Mouse (Mus musculus): ENCODE measurements around the gene Rab4a. TPM values are rescaled to one million over a fixed set of nuclear protein-coding genes. Genes with fewer than 3 reads are reported as not detected.

Rab4a gene
- polyA plus RNA-seq, 1 experiment from 2014 or later, result 65.9 TPM

DNA sequence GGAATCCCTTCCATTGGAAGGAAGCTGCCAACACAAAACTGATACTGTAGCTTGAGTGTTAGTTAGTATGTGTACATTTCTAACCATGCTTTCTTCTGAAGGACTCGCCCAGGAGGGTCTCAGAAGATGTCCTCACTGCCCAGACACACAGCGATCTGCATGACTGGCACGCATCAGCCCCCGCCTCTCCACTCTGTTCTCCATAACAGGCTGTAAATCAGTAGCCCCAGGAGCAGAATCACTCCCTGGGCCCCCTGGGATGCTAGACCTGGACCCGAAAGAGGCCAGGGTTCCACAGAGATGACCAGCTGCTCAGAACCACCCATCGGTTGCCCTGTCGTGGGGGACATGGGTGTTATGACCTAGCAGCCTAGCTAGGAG, 13.9 kb upstream of the Rab4a start:
- Histone ChIP-seq H3K9ac (ENCODE audit: low read depth, low read length) (no peak overlapping the region), H3K36me3 (ENCODE audit: control insufficient read depth, insufficient read depth, low read length) (no peaks in the 10 kb centered on the region), H3K4me1 (replicated peaks; ENCODE audit: control insufficient read depth, insufficient read depth, low read length) (peaks cover 14% of the 10 kb centered on the region), H3K4me3 (ENCODE audit: low read depth, low read length) (no peak overlapping the region), H3K4me2 (no peak overlapping the region), H3K27ac (ENCODE audit: low read depth, low read length) (no peak overlapping the region), H3K9me3 (ENCODE audit: control insufficient read depth, low read length) (no peaks in the 10 kb centered on the region), H3K27me3 (replicated peaks; ENCODE audit: control insufficient read depth, insufficient read depth, low read length) (0 out of 2 replicates have a peak, but pooled peaks cover 3% of the 10 kb centered on the region)
- DNase-seq (ENCODE audit: low spot score), result no peak
- no peak for ATAC-seq (replicated peaks; ENCODE audit: low FRiP score)
- 85% methylated on average over 7 of the region's 7 CpGs for WGBS

GRCm38 (mm10) chr8:123793900-123794299, 11.9 kb upstream of the Rab4a start:
- 0 out of 2 replicates have a peak, but pooled peaks cover 3% of the 10 kb centered on the region for H3K27me3 ChIP-seq (replicated peaks; ENCODE audit: control insufficient read depth, insufficient read depth, low read length)
- peaks cover 22% of the 10 kb centered on the region for H3K4me1 ChIP-seq (replicated peaks; ENCODE audit: control insufficient read depth, insufficient read depth, low read length)
- DNase-seq (ENCODE audit: low spot score) (no peak), ATAC-seq (replicated peaks; ENCODE audit: low FRiP score) (no peak)
- H3K4me2 ChIP-seq, result no peak overlapping the region
- H3K4me3 ChIP-seq (ENCODE audit: low read depth, low read length), result no peak overlapping the region
- 49% methylated on average over 10 of the region's 10 CpGs for WGBS
- no peak overlapping the region for H3K27ac ChIP-seq (ENCODE audit: low read depth, low read length)
- H3K9ac ChIP-seq (ENCODE audit: low read depth, low read length), result no peak overlapping the region
- no peaks in the 10 kb centered on the region for H3K9me3 ChIP-seq (ENCODE audit: control insufficient read depth, low read length)
- H3K36me3 ChIP-seq (ENCODE audit: control insufficient read depth, insufficient read depth, low read length), result no peaks in the 10 kb centered on the region

DNA sequence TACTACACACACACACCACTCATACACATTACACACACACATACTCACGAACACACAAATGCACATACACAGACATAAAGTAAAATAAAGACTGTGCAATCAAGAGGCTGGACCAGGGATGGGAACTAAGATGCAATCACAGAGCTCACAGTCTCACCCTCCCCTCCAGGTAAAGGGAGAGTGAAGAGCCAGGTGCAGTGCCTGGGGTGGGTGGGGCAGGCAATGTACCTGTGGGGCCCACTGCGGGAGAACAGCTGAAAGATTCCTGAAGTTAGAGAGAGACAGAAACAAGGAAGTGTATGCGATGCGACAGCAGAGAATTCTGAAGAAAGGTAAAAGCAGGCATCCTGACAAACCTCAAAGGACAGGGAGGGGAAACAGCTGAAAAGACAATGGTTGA, 11.0 kb upstream of the Rab4a start:
- no peak for DNase-seq (ENCODE audit: low spot score)
- H3K4me1 ChIP-seq (replicated peaks; ENCODE audit: control insufficient read depth, insufficient read depth, low read length), result peaks cover 25% of the 10 kb centered on the region
- no peak overlapping the region for H3K9ac ChIP-seq (ENCODE audit: low read depth, low read length)
- no peak overlapping the region for H3K4me3 ChIP-seq (ENCODE audit: low read depth, low read length)
- H3K4me2 ChIP-seq, result no peak overlapping the region
- no peaks in the 10 kb centered on the region for H3K27me3 ChIP-seq (replicated peaks; ENCODE audit: control insufficient read depth, insufficient read depth, low read length)
- no peak overlapping the region for H3K27ac ChIP-seq (ENCODE audit: low read depth, low read length)
- 80% methylated on average over 4 of the region's 4 CpGs for WGBS
- no peak for ATAC-seq (replicated peaks; ENCODE audit: low FRiP score)
- H3K36me3 ChIP-seq (ENCODE audit: control insufficient read depth, insufficient read depth, low read length), result no peaks in the 10 kb centered on the region
- H3K9me3 ChIP-seq (ENCODE audit: control insufficient read depth, low read length), result no peaks in the 10 kb centered on the region

- no peak overlapping the region for H3K4me3 ChIP-seq (ENCODE audit: low read depth, low read length)
- H3K36me3 ChIP-seq (ENCODE audit: control insufficient read depth, insufficient read depth, low read length), result no peaks in the 10 kb centered on the region
- H3K9me3 ChIP-seq (ENCODE audit: control insufficient read depth, low read length), result peaks cover 4% of the 10 kb centered on the region; the same call in 1 of the 2 replicates
- H3K27me3 ChIP-seq (replicated peaks; ENCODE audit: control insufficient read depth, insufficient read depth, low read length), result no peaks in the 10 kb centered on the region
- peaks cover 32% of the 10 kb centered on the region for H3K4me1 ChIP-seq (replicated peaks; ENCODE audit: control insufficient read depth, insufficient read depth, low read length)
- ATAC-seq (replicated peaks; ENCODE audit: low FRiP score) (no peak), DNase-seq (ENCODE audit: low spot score) (no peak)
- WGBS, result 37% methylated on average over 4 of the region's 4 CpGs
- peak overlapping the region; percentile 88; the same call in 1 of the 2 replicates for H3K27ac ChIP-seq (ENCODE audit: low read depth, low read length)
- no peak overlapping the region for H3K4me2 ChIP-seq
- H3K9ac ChIP-seq (ENCODE audit: low read depth, low read length), result no peak overlapping the region
Measured at GRCm38 (mm10) chr8:123796758-123797157, 9.0 kb upstream of the Rab4a start.

GRCm38 (mm10) chr8:123797928-123798327, 7.9 kb upstream of the Rab4a start:
- Histone ChIP-seq H3K4me2 (peak overlapping the region; percentile 5), H3K36me3 (ENCODE audit: control insufficient read depth, insufficient read depth, low read length) (no peaks in the 10 kb centered on the region), H3K9ac (ENCODE audit: low read depth, low read length) (0 out of 2 replicates have a peak overlapping the region, but pooled peaks have one; percentile 34), H3K27ac (ENCODE audit: low read depth, low read length) (peak overlapping the region; percentile 88), H3K4me1 (replicated peaks; ENCODE audit: control insufficient read depth, insufficient read depth, low read length) (peaks cover 29% of the 10 kb centered on the region), H3K27me3 (replicated peaks; ENCODE audit: control insufficient read depth, insufficient read depth, low read length) (no peaks in the 10 kb centered on the region), H3K4me3 (ENCODE audit: low read depth, low read length) (no peak overlapping the region), H3K9me3 (ENCODE audit: control insufficient read depth, low read length) (peaks cover 4% of the 10 kb centered on the region; the same call in 1 of the 2 replicates)
- 48% methylated on average over 15 of the region's 15 CpGs for WGBS
- ATAC-seq (replicated peaks; ENCODE audit: low FRiP score) (peak; percentile 91), DNase-seq (ENCODE audit: low spot score) (peak; percentile 55)

GRCm38 (mm10) chr8:123799434-123799833, 6.4 kb upstream of the Rab4a start:
- ATAC-seq (replicated peaks; ENCODE audit: low FRiP score) (no peak), DNase-seq (ENCODE audit: low spot score) (no peak)

GRCm38 (mm10) chr8:123799885-123800284, 5.9 kb upstream of the Rab4a start:
- H3K9ac ChIP-seq (ENCODE audit: low read depth, low read length), result peak overlapping the region; percentile 6; the same call in 1 of the 2 replicates
- no peak overlapping the region for H3K4me3 ChIP-seq (ENCODE audit: low read depth, low read length)
- no peak overlapping the region for H3K4me2 ChIP-seq
- H3K27me3 ChIP-seq (replicated peaks; ENCODE audit: control insufficient read depth, insufficient read depth, low read length), result no peaks in the 10 kb centered on the region
- ATAC-seq (replicated peaks; ENCODE audit: low FRiP score) (no peak), DNase-seq (ENCODE audit: low spot score) (no peak)
- H3K36me3 ChIP-seq (ENCODE audit: control insufficient read depth, insufficient read depth, low read length), result no peaks in the 10 kb centered on the region
- H3K27ac ChIP-seq (ENCODE audit: low read depth, low read length), result peak overlapping the region; percentile 57; the same call in 1 of the 2 replicates
- WGBS, result 47% methylated on average over 3 of the region's 3 CpGs
- peaks cover 4% of the 10 kb centered on the region; the same call in 1 of the 2 replicates for H3K9me3 ChIP-seq (ENCODE audit: control insufficient read depth, low read length)
- H3K4me1 ChIP-seq (replicated peaks; ENCODE audit: control insufficient read depth, insufficient read depth, low read length), result peaks cover 29% of the 10 kb centered on the region

More at GRCm38 (mm10) chr8:123799434-123799833, 6.4 kb upstream of the Rab4a start:
- Histone ChIP-seq H3K27ac (ENCODE audit: low read depth, low read length) (0 out of 2 replicates have a peak overlapping the region, but pooled peaks have one; percentile 13), H3K4me3 (ENCODE audit: low read depth, low read length) (no peak overlapping the region), H3K9ac (ENCODE audit: low read depth, low read length) (no peak overlapping the region), H3K4me2 (no peak overlapping the region), H3K4me1 (replicated peaks; ENCODE audit: control insufficient read depth, insufficient read depth, low read length) (peaks cover 29% of the 10 kb centered on the region), H3K36me3 (ENCODE audit: control insufficient read depth, insufficient read depth, low read length) (no peaks in the 10 kb centered on the region), H3K27me3 (replicated peaks; ENCODE audit: control insufficient read depth, insufficient read depth, low read length) (no peaks in the 10 kb centered on the region), H3K9me3 (ENCODE audit: control insufficient read depth, low read length) (peaks cover 4% of the 10 kb centered on the region; the same call in 1 of the 2 replicates)
- WGBS, result 79% methylated on average over 6 of the region's 6 CpGs

- Histone ChIP-seq H3K9me3 (ENCODE audit: control insufficient read depth, low read length) (peaks cover 4% of the 10 kb centered on the region; the same call in 1 of the 2 replicates), H3K4me3 (ENCODE audit: low read depth, low read length) (no peak overlapping the region), H3K9ac (ENCODE audit: low read depth, low read length) (no peak overlapping the region), H3K4me2 (no peak overlapping the region), H3K27me3 (replicated peaks; ENCODE audit: control insufficient read depth, insufficient read depth, low read length) (no peaks in the 10 kb centered on the region), H3K27ac (ENCODE audit: low read depth, low read length) (no peak overlapping the region), H3K36me3 (ENCODE audit: control insufficient read depth, insufficient read depth, low read length) (no peaks in the 10 kb centered on the region), H3K4me1 (replicated peaks; ENCODE audit: control insufficient read depth, insufficient read depth, low read length) (peaks cover 36% of the 10 kb centered on the region)
- no peak for DNase-seq (ENCODE audit: low spot score)
- 88% methylated on average over 7 of the region's 7 CpGs for WGBS
- ATAC-seq (replicated peaks; ENCODE audit: low FRiP score), result no peak
Measured at GRCm38 (mm10) chr8:123800867-123801266, 4.9 kb upstream of the Rab4a start.

DNA sequence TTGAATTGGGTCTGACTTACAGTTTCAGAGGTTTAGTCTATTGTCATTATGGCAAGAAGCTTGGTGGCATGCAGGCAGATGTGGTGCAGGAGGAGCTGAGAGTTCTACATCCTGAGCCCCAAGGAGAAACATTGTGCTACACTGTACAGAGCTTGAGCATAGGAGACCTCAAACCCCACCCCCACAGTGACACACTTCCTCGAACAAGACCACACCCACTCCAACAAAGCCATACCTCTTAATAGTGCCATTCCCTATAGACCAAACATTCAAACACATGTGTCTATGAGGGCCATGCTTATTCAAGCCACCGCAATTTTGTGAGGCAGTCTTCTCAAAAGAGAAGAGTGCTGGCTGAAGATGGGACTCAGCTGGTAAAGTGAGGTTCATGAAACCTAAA, 4.2 kb upstream of the Rab4a start:
- ATAC-seq (replicated peaks; ENCODE audit: low FRiP score), result no peak
- Histone ChIP-seq H3K4me1 (replicated peaks; ENCODE audit: control insufficient read depth, insufficient read depth, low read length) (peaks cover 36% of the 10 kb centered on the region), H3K4me2 (no peak overlapping the region)

More for the DNA sequence above, 4.2 kb upstream of the Rab4a start:
- Histone ChIP-seq H3K27ac (ENCODE audit: low read depth, low read length) (no peak overlapping the region), H3K27me3 (replicated peaks; ENCODE audit: control insufficient read depth, insufficient read depth, low read length) (no peaks in the 10 kb centered on the region), H3K4me3 (ENCODE audit: low read depth, low read length) (no peak overlapping the region), H3K9me3 (ENCODE audit: control insufficient read depth, low read length) (peaks cover 4% of the 10 kb centered on the region; the same call in 1 of the 2 replicates), H3K9ac (ENCODE audit: low read depth, low read length) (no peak overlapping the region), H3K36me3 (ENCODE audit: control insufficient read depth, insufficient read depth, low read length) (no peaks in the 10 kb centered on the region)
- 80% methylated on average over 2 of the region's 2 CpGs for WGBS
- no peak for DNase-seq (ENCODE audit: low spot score)

Measured in liver, embryonic 11.5 days (tissue).